Comparison of ENCODE assay signal across 28 mouse cellular contexts in genomic region chr6:50730744-50731718, GRCm38 (mm10).
A peak's percentile ranks its signal among the peaks of the same experiment; 100 is the strongest.
DNase-seq lines count a peak whose midpoint lies in the region; ATAC-seq lines count a peak whose summit lies in the region.
"Had no signal": no experiment of that assay in that cellular context is flagged by ENCODE, and none has a peak within 500 bp of the region (broad histone marks: within the 10 kb centered on the region; RNA-seq: fewer than 3 reads in every experiment).

No protein-coding gene starts in this region.

- H3K27me3 ChIP-seq in midbrain, embryonic 11.5 days (ENCODE audit: control insufficient read depth, insufficient read depth, low read length), result no peaks in the 10 kb centered on the region
- no peaks in the 10 kb centered on the region for H3K27me3 ChIP-seq in midbrain, embryonic 16.5 days (ENCODE audit: control insufficient read depth, insufficient read depth, low read depth, low read length)
- no peaks in the 10 kb centered on the region for H3K27me3 ChIP-seq in embryonic facial prominence, embryonic 10.5 days (replicated peaks; ENCODE audit: low read depth, poor library complexity, severe bottlenecking)
- H3K27me3 ChIP-seq in intestine, embryonic 16.5 days (replicated peaks; ENCODE audit: control insufficient read depth, insufficient read depth, low read length), result no peaks in the 10 kb centered on the region
- H3K27me3 ChIP-seq: CH12.LX; heart, embryonic 12.5 days; lung, embryonic 15.5 days; neural tube, embryonic 12.5 days; stomach, embryonic 15.5 days had no signal

- H3K4me2 ChIP-seq in midbrain, embryonic 11.5 days, result no peak overlapping the region
- H3K4me2 ChIP-seq in midbrain, embryonic 16.5 days (ENCODE audit: low read length), result no peak overlapping the region
- peak overlapping the region; percentile 25; the same call in 1 of the 2 replicates for H3K4me2 ChIP-seq in intestine, embryonic 16.5 days (ENCODE audit: low read depth, low read length)
- H3K4me2 ChIP-seq: heart, embryonic 12.5 days; lung, embryonic 15.5 days; neural tube, embryonic 12.5 days; stomach, embryonic 15.5 days had no signal

- no peak overlapping the region for H3K4me3 ChIP-seq in midbrain, embryonic 11.5 days (ENCODE audit: low read depth, low read length)
- no peak overlapping the region for H3K4me3 ChIP-seq in midbrain, embryonic 16.5 days (ENCODE audit: low read depth, low read length)
- no peak overlapping the region for H3K4me3 ChIP-seq in embryonic facial prominence, embryonic 10.5 days
- no peak overlapping the region for H3K4me3 ChIP-seq in intestine, embryonic 16.5 days (ENCODE audit: low read length)
- H3K4me3 ChIP-seq: forebrain, embryonic 10.5 days; heart, embryonic 12.5 days; hindbrain, embryonic 10.5 days; layer of hippocampus, adult 2 months; lung, embryonic 15.5 days; neural tube, embryonic 12.5 days; stomach, embryonic 15.5 days had no signal

- H3K9me3 ChIP-seq in midbrain, embryonic 11.5 days (ENCODE audit: control insufficient read depth, low read length), result no peaks in the 10 kb centered on the region
- H3K9me3 ChIP-seq in midbrain, embryonic 16.5 days (replicated peaks; ENCODE audit: control insufficient read depth, low read length, poor library complexity, severe bottlenecking), result no peaks in the 10 kb centered on the region
- no peaks in the 10 kb centered on the region for H3K9me3 ChIP-seq in embryonic facial prominence, embryonic 10.5 days
- H3K9me3 ChIP-seq in intestine, embryonic 16.5 days (ENCODE audit: control insufficient read depth, low read length), result no peaks in the 10 kb centered on the region
- H3K9me3 ChIP-seq: forebrain, embryonic 10.5 days; G1E; heart, embryonic 12.5 days; hindbrain, embryonic 10.5 days; lung, embryonic 15.5 days; neural tube, embryonic 12.5 days; stomach, embryonic 15.5 days had no signal

- no peaks in the 10 kb centered on the region for H3K4me1 ChIP-seq in midbrain, embryonic 11.5 days (ENCODE audit: control insufficient read depth, insufficient read depth, low read length)
- H3K4me1 ChIP-seq in midbrain, embryonic 16.5 days (ENCODE audit: control insufficient read depth, insufficient read depth, low read length), result no peaks in the 10 kb centered on the region
- no peaks in the 10 kb centered on the region for H3K4me1 ChIP-seq in embryonic facial prominence, embryonic 10.5 days
- H3K4me1 ChIP-seq in intestine, embryonic 16.5 days (ENCODE audit: control insufficient read depth, insufficient read depth, low read length), result peaks cover 10% of the 10 kb centered on the region
- H3K4me1 ChIP-seq: forebrain, embryonic 10.5 days; heart, embryonic 12.5 days; hindbrain, embryonic 10.5 days; lung, embryonic 15.5 days had no signal

- ATAC-seq in midbrain, embryonic 11.5 days (ENCODE audit: low FRiP score), result no peak
- no peak for ATAC-seq in midbrain, embryonic 16.5 days
- ATAC-seq in intestine, embryonic 16.5 days, result peak; percentile 92
- ATAC-seq: forebrain, embryonic 16.5 days had no signal

- H3K27ac ChIP-seq in midbrain, embryonic 11.5 days (ENCODE audit: low read depth, low read length), result no peak overlapping the region
- H3K27ac ChIP-seq in midbrain, embryonic 16.5 days (ENCODE audit: low read length), result no peak overlapping the region
- 0 out of 2 replicates have a peak overlapping the region, but pooled peaks have one; percentile 7 for H3K27ac ChIP-seq in embryonic facial prominence, embryonic 10.5 days (replicated peaks)
- peak overlapping the region; percentile 57 for H3K27ac ChIP-seq in intestine, embryonic 16.5 days (ENCODE audit: low read length)
- H3K27ac ChIP-seq: forebrain, embryonic 10.5 days; hindbrain, embryonic 10.5 days; kidney, postnatal 0 days; layer of hippocampus, adult 2 months; liver, embryonic 14.5 days; lung, embryonic 15.5 days; neural tube, embryonic 12.5 days; stomach, embryonic 15.5 days had no signal

- no peaks in the 10 kb centered on the region for H3K36me3 ChIP-seq in midbrain, embryonic 11.5 days (ENCODE audit: control insufficient read depth, insufficient read depth, low read length)
- H3K36me3 ChIP-seq in midbrain, embryonic 16.5 days (ENCODE audit: control insufficient read depth, insufficient read depth, low read length), result no peaks in the 10 kb centered on the region
- H3K36me3 ChIP-seq in embryonic facial prominence, embryonic 10.5 days (replicated peaks), result no peaks in the 10 kb centered on the region
- no peaks in the 10 kb centered on the region for H3K36me3 ChIP-seq in intestine, embryonic 16.5 days (ENCODE audit: control insufficient read depth, insufficient read depth, low read length)
- H3K36me3 ChIP-seq: forebrain, embryonic 10.5 days; G1E; heart, embryonic 12.5 days; hindbrain, embryonic 10.5 days; lung, embryonic 15.5 days; neural tube, embryonic 12.5 days; stomach, embryonic 15.5 days had no signal

- intact Hi-C loops in left cerebral cortex, postnatal 25 days (cut with DNase I), result no loop called here

- 79% methylated on average over 14 of the region's 14 CpGs for WGBS in midbrain, embryonic 11.5 days
- 63% methylated on average over 14 of the region's 14 CpGs for WGBS in midbrain, embryonic 16.5 days
- 70% methylated on average over 14 of the region's 14 CpGs for WGBS in embryonic facial prominence, embryonic 10.5 days
- 30% methylated on average over 14 of the region's 14 CpGs for WGBS in intestine, embryonic 16.5 days

- peak; percentile 3 for DNase-seq in kidney, adult 9 months
- no peak for DNase-seq in kidney, postnatal 10 days
- DNase-seq in midbrain, embryonic 11.5 days (ENCODE audit: low spot score, missing footprints), result peak; percentile 44
- no peak for DNase-seq in embryonic facial prominence, embryonic 10.5 days (ENCODE audit: low spot score)
- no peak for DNase-seq in left cerebral cortex, postnatal 25 days (ENCODE audit: low spot score in 2 of 2)
- DNase-seq: adrenal gland, adult 2 months; B cell, adult 2 months; cerebellum, adult 11 months; cerebellum, adult 9-11 months; gastrocnemius, postnatal 10 days; heart, postnatal 10 days; lung, postnatal 36 days; right cerebral cortex, postnatal 4 days; thymus, adult 2 months had no signal

- no peak overlapping the region for H3K9ac ChIP-seq in midbrain, embryonic 11.5 days (ENCODE audit: low read length)
- H3K9ac ChIP-seq in midbrain, embryonic 16.5 days (ENCODE audit: low read depth, low read length), result no peak overlapping the region
- H3K9ac ChIP-seq in intestine, embryonic 16.5 days (ENCODE audit: low read depth, low read length), result no peak overlapping the region
- H3K9ac ChIP-seq: heart, embryonic 12.5 days; liver, embryonic 14.5 days; lung, embryonic 15.5 days; neural tube, embryonic 12.5 days; stomach, embryonic 15.5 days had no signal

Comparison
In these comparisons a context has a peak if more than half of its experiments do, and no peak if none do; other contexts are left out.
1. DNase-seq: peak in kidney, adult 9 months (single experiment) and midbrain, embryonic 11.5 days (single experiment); none in kidney, postnatal 10 days (single experiment), embryonic facial prominence, embryonic 10.5 days (single experiment) and left cerebral cortex, postnatal 25 days (0 of 2).
2. H3K27ac ChIP-seq: peak in embryonic facial prominence, embryonic 10.5 days (single experiment) and intestine, embryonic 16.5 days (single experiment); none in midbrain, embryonic 11.5 days (single experiment) and midbrain, embryonic 16.5 days (single experiment).